Mouse (Mus musculus) thymus, postnatal 14 days (tissue): ENCODE results near the gene Gpnmb.

Source experiments
- DNase-seq: peaks from one replicate; pipeline ENCODE4 v3.0.0; 2021

Gpnmb gene

DNA sequence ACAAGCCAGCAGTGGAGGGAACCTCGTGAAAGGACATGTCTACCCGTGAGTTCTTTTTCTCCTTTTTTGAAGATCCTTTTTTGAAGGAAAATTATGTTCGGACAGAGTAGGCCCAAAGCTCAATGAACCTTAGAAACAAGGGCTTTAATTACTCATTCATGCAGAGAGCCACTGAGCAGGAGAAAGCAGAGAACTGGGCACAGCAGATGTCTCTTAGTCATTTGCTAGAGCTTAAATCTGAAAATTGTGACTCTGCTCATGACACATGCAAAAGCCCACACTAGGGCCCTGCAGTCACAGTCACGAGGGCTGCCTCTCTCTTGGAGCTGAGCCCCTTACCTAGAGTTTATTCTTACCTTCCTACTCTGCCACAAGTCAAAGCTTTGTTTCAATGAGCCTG lies 3.6 kb upstream of the Gpnmb start:
- DNase-seq: no peak

DNA sequence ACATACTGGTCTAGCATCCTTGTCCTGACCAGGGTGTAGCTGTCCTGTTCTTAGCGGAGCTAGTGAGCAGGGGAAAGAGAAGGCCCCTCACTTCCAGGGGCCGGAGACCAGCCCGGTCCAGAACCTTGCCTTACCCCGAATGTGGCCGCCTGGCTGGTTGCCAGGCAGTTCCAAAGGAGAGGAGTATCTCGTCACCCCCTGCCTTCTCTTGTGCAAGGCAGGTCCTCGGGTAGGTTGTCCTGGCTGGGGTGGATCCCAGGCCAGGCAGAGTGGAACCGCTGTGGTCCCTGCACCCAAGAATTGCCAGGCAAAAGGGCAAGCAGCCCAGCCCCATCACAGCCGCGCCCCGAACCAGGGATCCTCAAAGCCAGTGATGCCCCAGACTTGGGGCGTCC lies 919 bp downstream of the Gpnmb start:
- DNase-seq: no peak

DNA sequence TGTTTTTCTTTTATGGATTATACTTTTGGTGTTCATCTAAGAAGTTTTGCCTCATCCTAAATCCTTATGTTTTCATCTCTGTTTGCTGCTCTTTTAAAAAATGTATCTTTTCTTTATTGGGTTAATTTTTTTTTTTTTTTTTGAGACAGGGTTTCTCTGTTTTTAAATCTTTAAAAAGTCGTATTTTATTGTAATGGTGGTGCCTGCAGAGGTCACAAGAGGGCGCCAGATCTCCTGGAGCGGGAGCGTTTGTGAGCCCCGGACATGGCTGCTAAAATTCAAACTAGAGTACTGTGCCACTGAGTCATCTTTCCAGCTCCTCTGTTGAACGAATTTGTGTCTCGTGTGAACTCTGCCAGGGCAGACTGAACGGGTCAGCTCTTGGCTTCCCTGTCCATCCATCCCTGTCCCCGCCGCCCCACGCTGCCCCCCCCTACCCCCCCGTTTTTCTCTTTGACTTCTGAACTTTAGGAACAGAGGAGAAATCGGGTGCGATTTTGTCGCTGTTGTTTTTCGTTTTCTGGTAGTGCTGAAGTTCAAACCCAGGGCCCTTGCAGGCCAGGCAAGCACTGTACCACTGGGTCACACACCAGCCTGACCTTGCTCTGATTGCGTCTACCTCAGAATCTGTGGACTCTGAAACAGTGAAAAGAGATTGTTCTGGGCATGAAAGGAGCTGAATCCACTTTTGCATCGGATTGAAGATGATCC lies 3.3 kb downstream of the Gpnmb start:
- peak; percentile 79 for DNase-seq

DNA sequence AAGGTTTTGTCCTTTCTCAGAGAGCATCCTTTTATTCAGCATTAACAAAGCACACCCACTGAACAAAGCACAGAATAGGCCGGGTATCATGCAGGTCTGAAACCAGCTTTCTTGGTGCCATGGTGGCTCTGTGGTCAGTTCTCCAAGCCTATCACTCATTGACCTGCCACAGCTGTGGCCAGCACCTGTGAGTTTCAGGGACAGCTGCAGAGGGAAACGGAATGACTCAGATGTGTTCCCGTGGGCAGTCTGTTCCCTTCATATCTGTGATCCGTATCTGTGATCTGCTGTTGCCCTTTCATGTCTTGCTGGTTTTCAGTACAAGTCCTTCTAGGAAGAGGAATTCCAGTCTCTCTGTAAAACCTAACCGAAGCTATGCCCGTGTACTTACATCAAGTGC lies 10.2 kb downstream of the Gpnmb start:
- no peak for DNase-seq

DNA sequence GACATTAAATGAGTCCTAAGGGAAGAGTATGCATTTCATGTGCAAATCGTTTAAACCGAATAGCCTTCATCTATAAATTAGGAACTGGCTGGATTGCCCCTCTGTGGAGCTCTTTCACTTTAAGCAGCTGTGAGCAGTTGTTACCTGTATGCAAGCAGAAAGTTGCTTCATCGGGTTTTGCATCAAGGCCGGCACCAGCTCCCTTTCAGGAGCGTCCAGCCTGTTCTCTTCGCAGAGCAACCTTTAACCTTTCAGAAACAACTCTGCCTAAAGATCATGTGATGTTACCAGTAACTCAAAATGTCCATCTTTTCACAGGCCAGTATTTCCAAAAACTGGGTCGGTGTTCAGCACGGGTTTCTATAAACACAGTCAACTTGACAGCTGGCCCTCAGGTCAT lies 10.6 kb downstream of the Gpnmb start:
- DNase-seq: no peak

- DNase-seq: no peak
Observed at GRCm38 (mm10) chr6:49047848-49048247, 11.5 kb downstream of the Gpnmb start.

- no peak for DNase-seq
Observed at GRCm38 (mm10) chr6:49048395-49048794, 12.0 kb downstream of the Gpnmb start.

DNA sequence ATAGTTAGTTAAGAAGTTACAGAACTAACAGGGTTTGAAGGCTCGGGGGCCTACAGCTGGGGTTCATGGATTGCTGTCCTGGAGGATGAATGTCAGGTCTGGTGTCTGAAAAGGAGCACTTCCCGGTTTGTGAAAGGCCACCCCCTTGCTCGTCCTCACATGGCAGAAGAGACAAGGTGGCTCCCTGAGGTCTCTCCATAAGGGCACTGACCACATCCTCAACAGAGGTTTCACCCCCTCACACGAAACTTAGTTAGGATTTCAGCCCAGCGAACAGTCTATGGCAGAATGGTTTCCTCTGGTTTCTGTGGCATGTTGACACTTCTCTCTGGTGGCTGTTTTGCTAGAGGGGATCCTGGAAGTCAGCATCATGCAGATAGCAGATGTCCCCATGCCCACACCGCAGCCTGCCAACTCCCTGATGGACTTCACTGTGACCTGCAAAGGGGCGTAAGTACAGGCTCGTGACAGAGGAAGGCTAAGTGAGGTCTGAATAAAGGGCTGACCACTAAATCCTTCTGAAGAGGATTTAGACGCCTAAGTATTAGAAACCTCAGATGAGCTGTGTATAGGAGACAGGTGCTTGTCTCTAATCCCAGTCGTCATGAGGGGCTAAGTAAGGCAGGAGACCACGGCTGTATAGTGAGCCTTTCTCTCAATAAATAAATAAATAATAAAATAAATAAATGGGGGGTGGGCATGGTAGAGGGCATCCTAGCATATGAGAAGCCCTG lies 14.5 kb downstream of the Gpnmb start:
- DNase-seq: no peak

DNA sequence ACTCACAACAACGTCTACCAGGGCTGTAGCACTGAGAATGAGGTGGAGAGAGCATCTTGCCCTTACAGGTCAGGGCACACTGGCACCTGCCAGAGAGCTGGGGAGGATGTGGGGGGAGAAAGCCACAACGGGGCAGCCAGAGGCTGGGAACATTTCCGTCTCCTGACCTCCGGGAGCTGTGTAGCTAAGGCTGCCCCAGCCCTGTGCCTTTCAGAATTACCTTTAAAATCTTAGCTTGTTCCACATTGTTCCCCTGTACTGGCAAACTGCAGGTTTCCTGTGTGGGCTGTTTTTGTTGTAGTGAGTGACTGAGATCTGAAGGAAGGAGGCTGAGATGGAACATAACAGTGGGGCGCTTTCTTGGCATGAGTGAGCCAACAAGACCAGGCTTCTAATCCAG lies 15.8 kb downstream of the Gpnmb start:
- peak; percentile 32 for DNase-seq

GRCm38 (mm10) chr6:49055256-49055733 lies 18.9 kb downstream of the Gpnmb start:
- DNase-seq: no peak

- DNase-seq: no peak
Observed at GRCm38 (mm10) chr6:49056009-49056408, 19.7 kb downstream of the Gpnmb start.

GRCm38 (mm10) chr6:49057053-49058021 lies 21.0 kb downstream of the Gpnmb start:
- DNase-seq: peak; percentile 76

- no peak for DNase-seq
Observed at GRCm38 (mm10) chr6:49068361-49068760, 32.0 kb downstream of the Gpnmb start.

GRCm38 (mm10) chr6:49073304-49074116 lies 37.2 kb downstream of the Gpnmb start, which contains the start of gene Malsu1:
Gene Malsu1 (plus strand): TSS chr6:49073795.
- DNase-seq: peak; percentile 95

- DNase-seq: no peak
Observed at GRCm38 (mm10) chr6:49074117-49074490, 37.8 kb downstream of the Gpnmb start.

DNA sequence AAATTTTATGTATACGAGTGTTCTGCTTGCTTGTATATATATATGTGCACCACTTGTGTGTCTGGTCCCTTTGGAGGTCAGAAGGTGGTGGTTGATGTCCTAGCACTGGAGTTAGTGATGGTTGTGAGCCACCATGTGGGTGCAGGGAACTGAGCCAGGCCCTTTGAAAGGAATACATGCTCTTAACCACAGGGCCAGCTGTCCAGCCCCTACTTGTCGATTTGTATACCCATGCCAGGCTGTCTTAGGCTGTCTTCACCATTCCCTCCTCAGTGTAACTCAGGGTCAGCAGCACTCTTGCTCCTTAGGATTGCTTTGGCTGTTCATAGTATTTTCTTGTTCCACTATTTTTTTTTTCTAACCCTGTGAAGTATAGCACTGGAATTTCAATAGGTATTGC lies 41.5 kb downstream of the Gpnmb start:
- no peak for DNase-seq

GRCm38 (mm10) chr6:49079313-49079712 lies 43.0 kb downstream of the Gpnmb start:
- no peak for DNase-seq

- DNase-seq: no peak
Observed at GRCm38 (mm10) chr6:49083008-49083407, 46.7 kb downstream of the Gpnmb start.

GRCm38 (mm10) chr6:49094968-49095367 lies 58.6 kb downstream of the Gpnmb start:
- DNase-seq: no peak

- DNase-seq: no peak
Observed at GRCm38 (mm10) chr6:49096421-49096820, 60.1 kb downstream of the Gpnmb start.

DNA sequence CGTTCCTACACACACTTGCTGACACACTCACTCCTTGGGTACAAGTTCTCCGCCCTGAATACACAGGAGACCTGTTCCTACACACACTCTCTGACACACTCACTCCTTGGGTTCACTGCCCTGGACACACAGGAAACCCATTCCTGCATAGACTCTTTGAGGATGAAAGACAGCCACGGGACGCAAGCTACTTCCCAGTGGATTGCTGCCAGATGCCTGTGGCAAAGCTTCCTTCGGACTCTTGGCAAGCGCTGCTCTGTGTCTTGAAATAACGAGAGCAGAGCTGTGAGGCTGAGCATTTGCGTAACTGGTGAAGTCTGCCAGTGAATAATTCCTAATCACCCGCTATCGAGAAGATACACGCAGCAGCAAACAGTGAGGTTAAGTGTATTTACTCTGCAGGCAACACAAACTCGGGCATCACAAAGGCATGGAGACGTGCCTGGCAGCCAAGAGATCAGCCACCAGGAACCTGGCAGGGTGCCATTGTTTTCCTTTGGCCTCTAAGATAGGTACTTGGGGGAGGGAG lies 60.7 kb downstream of the Gpnmb start:
- DNase-seq: no peak

- DNase-seq: no peak
Observed at GRCm38 (mm10) chr6:49097596-49098110, 61.3 kb downstream of the Gpnmb start.
